Mouse (Mus musculus) brown adipose tissue, adult 24 weeks (tissue): Measurements from ENCODE around the gene Arl5c. TPM values are rescaled to one million over a fixed set of nuclear protein-coding genes. Genes with fewer than 3 reads are reported as not detected.
A peak's percentile ranks its signal among the peaks of the same experiment; 100 is the strongest.

Source experiments
- H3K27ac ChIP-seq: fragments of 200-500 bp; replicated peaks from 2 replicates; pipeline ENCODE4 v1.5.1; 2012; ENCODE audit warnings: low read depth, mild to moderate bottlenecking, low read length
- H3K4me1 ChIP-seq: fragments of 200-500 bp; 2 replicates; pipeline ENCODE4 v1.6.1; 2012; ENCODE audit warnings: low read length, mixed read lengths; ENCODE audit not compliant: control insufficient read depth, insufficient read depth, insufficient read length
- H3K4me3 ChIP-seq: fragments of 200-500 bp; 2 replicates; pipeline ENCODE4 v1.5.1; 2012; ENCODE audit warnings: low read depth, mild to moderate bottlenecking, low read length, moderate library complexity; ENCODE audit not compliant: insufficient read depth
- polyA plus RNA-seq: library from polyadenylated mRNA; stranded (reverse); fragments of >200 nt; gene quantifications from 2 replicates; pipeline ENCODE4 v1.2.4, GENCODE M21; 2012; ENCODE audit not compliant: missing spikeins, insufficient read depth, insufficient read length

Arl5c gene
- polyA plus RNA-seq, 1 experiment: 0.87 TPM

GRCm38 (mm10) chr11:98005686-98006085, 9.7 kb upstream of the Arl5c start:
- Histone ChIP-seq H3K4me1 (no peaks in the 10 kb centered on the region), H3K4me3 (no peak overlapping the region), H3K27ac (no peak overlapping the region)

- no peak overlapping the region for H3K27ac ChIP-seq
- no peaks in the 10 kb centered on the region for H3K4me1 ChIP-seq
- H3K4me3 ChIP-seq: no peak overlapping the region
These were observed 9.1 kb upstream of the Arl5c start for GRCm38 (mm10) chr11:98005076-98005475.

GRCm38 (mm10) chr11:98004161-98004560, 8.2 kb upstream of the Arl5c start:
- no peaks in the 10 kb centered on the region for H3K4me1 ChIP-seq
- H3K27ac ChIP-seq: no peak overlapping the region

GRCm38 (mm10) chr11:98003171-98003671, 7.2 kb upstream of the Arl5c start:
- Histone ChIP-seq H3K4me3 (peak overlapping the region; percentile 52), H3K27ac (no peak overlapping the region), H3K4me1 (no peaks in the 10 kb centered on the region)

More at GRCm38 (mm10) chr11:98004161-98004560, 8.2 kb upstream of the Arl5c start:
- H3K4me3 ChIP-seq: no peak overlapping the region

GRCm38 (mm10) chr11:98002627-98003026, 6.6 kb upstream of the Arl5c start:
- Histone ChIP-seq H3K4me3 (peak overlapping the region; percentile 52), H3K4me1 (no peaks in the 10 kb centered on the region), H3K27ac (no peak overlapping the region)

- H3K4me1 ChIP-seq: no peaks in the 10 kb centered on the region
- no peak overlapping the region for H3K4me3 ChIP-seq
- no peak overlapping the region for H3K27ac ChIP-seq
These were observed 6.0 kb upstream of the Arl5c start for GRCm38 (mm10) chr11:98001986-98002385.

GRCm38 (mm10) chr11:98001351-98001824, 5.4 kb upstream of the Arl5c start:
- no peaks in the 10 kb centered on the region for H3K4me1 ChIP-seq
- no peak overlapping the region for H3K27ac ChIP-seq

GRCm38 (mm10) chr11:98000378-98001140, 4.6 kb upstream of the Arl5c start:
- no peak overlapping the region for H3K4me3 ChIP-seq
- no peaks in the 10 kb centered on the region for H3K4me1 ChIP-seq
- H3K27ac ChIP-seq: no peak overlapping the region

More at GRCm38 (mm10) chr11:98001351-98001824, 5.4 kb upstream of the Arl5c start:
- no peak overlapping the region for H3K4me3 ChIP-seq

- H3K4me1 ChIP-seq: no peaks in the 10 kb centered on the region
- H3K27ac ChIP-seq: no peak overlapping the region
These were observed 3.8 kb upstream of the Arl5c start for GRCm38 (mm10) chr11:97999748-98000147.

GRCm38 (mm10) chr11:97998898-97999608, 3.1 kb upstream of the Arl5c start:
- H3K27ac ChIP-seq: no peak overlapping the region
- no peak overlapping the region for H3K4me3 ChIP-seq
- no peaks in the 10 kb centered on the region for H3K4me1 ChIP-seq

More at GRCm38 (mm10) chr11:97999748-98000147, 3.8 kb upstream of the Arl5c start:
- no peak overlapping the region for H3K4me3 ChIP-seq

- no peak overlapping the region for H3K4me3 ChIP-seq
- no peak overlapping the region for H3K27ac ChIP-seq
- H3K4me1 ChIP-seq: no peaks in the 10 kb centered on the region
These were observed 2.3 kb upstream of the Arl5c start for GRCm38 (mm10) chr11:97998074-97998793.

GRCm38 (mm10) chr11:97997387-97997960, 1.5 kb upstream of the Arl5c start:
- H3K4me1 ChIP-seq: no peaks in the 10 kb centered on the region
- H3K27ac ChIP-seq: no peak overlapping the region
- no peak overlapping the region for H3K4me3 ChIP-seq

GRCm38 (mm10) chr11:97996691-97997090, 710 bp upstream of the Arl5c start:
- no peak overlapping the region for H3K4me3 ChIP-seq
- no peaks in the 10 kb centered on the region for H3K4me1 ChIP-seq
- no peak overlapping the region for H3K27ac ChIP-seq

- Histone ChIP-seq H3K4me3 (peak overlapping the region; percentile 62), H3K27ac (no peak overlapping the region), H3K4me1 (no peaks in the 10 kb centered on the region)
These were observed 1.4 kb downstream of the Arl5c start for GRCm38 (mm10) chr11:97994539-97995100.
